Mouse (Mus musculus) C2C12 (cell line): ENCODE data around the gene Kctd11.

Experiments
- MAX ChIP-seq: IDR thresholded peaks from one replicate; pipeline ENCODE4 v1.6.1; 2011; ENCODE audit warnings: mild to moderate bottlenecking, control low read depth
- MYOG ChIP-seq: IDR thresholded peaks from one replicate; pipeline ENCODE4 v1.6.1; 2011; ENCODE audit not compliant: control insufficient read depth, insufficient read length; ENCODE audit errors: extremely low read depth
- USF1 ChIP-seq: IDR thresholded peaks from one replicate; pipeline ENCODE4 v1.6.1; 2011; ENCODE audit warnings: low read depth, mild to moderate bottlenecking, control low read depth, moderate library complexity

- TF ChIP-seq USF1, result no peak
- TF ChIP-seq MYOG, result no peak
- peak; percentile 90 for TF ChIP-seq MAX
Measured at GRCm38 (mm10) chr11:69846198-69846680, 35.0 kb downstream of the Kctd11 start, which contains the start of gene Plscr3.
